Mouse (Mus musculus) telencephalon, adult 2 months (tissue): Measurements from ENCODE around the gene Zdhhc14.

ENCODE experiments used
- DNase-seq: peaks from one replicate; pipeline ENCODE4 v3.0.0-alpha.2; 2011; ENCODE audit warnings: low read depth, low spot score

Zdhhc14 gene

DNA sequence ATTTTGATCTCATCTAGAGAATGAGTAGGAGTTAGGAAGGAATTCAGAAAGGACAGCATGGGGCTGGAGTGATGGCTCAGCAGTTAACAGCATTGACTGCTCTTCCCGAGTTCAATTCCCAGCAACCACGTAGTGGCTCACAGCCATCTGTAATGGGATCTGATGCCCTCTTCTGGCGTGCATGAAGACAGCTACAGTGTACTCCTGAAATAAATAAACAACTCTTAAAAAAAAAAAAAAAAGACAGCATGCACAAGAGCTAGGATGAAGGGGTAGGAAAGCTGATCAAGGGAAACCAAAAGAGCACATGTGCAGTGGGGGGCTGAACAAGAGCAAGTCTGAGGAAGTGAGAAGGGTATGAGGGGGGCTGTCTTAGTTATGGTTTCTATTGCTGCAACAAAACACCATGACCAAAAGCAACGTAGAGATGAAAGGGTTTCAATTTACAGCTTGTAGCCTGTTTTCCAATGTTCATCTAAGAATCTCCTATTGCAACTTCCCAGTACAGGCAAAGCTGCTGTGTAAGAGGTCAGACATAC is 237.3 kb downstream of the Zdhhc14 start:
- no peak for DNase-seq

DNA sequence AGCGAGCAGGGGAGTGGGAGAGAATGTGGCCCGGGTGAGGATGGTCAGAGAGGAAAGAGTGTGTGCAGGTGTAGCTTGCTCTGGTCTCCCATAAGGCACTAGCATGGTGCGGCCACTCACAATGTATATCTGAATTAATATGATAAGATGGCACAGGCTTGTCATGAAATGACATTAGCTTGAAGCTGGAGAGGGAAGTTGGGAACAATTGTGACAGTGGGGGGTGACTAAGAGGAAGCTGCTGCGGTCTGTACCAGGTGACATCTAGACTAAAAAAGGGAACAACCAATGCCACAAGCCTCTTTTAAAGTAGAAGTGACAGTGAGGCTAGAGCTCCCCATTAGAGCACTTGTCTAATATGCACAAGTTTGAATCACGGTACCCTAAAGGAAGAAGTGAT is 238.2 kb downstream of the Zdhhc14 start:
- no peak for DNase-seq

DNA sequence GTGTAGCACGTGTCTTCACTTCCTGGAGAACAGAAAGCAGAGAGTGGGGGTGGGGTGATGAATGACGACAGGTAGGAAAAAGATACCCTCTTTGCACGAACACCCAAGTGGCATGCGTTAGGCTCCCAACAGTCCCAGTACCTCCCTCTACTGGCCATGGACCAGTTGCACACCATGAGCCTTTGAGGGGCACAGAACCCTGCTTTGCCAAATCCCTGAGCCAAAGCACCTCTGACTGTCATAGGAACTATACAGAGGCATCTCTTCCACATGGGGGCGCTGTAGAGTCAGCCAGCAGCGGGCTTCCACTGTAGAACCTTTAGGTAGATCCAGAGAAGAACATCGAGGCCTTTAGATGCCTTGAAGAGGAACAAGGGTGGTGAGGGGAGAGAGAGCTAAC is 241.0 kb downstream of the Zdhhc14 start:
- no peak for DNase-seq

DNA sequence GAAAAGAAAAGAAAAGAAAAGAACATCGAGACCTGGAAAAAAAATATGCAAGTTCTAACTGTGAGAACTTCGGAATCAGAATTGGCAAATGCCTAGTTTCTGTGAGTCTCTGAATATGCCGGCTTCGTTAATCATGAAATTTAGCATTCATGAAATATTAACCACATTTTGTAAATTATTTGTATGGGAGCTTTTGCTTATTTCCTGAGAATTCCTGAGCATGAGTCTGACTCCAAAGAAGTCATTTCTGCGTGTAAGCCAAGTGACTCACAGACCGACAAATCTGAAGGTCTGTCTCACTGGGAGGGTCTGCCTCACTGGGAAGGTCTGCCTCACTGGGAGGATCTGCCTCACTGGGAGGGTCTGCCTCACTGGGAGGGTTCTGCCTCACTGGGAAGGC is 248.7 kb downstream of the Zdhhc14 start:
- no peak for DNase-seq

DNA sequence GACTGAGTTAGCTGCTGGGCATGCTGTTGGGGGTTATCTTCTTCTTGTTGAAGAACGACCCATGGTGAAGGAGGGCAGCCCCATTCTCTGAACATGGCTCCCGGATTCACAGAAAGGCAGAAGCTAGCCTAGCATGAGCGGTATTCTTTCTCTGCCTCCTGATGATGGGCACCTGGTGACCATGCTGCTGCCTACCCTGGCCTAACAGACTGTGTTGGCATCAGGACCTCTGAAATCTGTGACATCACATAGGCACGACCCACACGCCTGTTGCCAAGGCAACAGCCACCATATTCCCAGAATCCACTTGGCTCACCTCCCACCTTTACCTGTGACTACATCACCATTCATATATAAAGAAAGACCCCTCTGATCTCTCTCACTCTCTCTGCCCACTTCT is 251.7 kb downstream of the Zdhhc14 start:
- DNase-seq = no peak

DNA sequence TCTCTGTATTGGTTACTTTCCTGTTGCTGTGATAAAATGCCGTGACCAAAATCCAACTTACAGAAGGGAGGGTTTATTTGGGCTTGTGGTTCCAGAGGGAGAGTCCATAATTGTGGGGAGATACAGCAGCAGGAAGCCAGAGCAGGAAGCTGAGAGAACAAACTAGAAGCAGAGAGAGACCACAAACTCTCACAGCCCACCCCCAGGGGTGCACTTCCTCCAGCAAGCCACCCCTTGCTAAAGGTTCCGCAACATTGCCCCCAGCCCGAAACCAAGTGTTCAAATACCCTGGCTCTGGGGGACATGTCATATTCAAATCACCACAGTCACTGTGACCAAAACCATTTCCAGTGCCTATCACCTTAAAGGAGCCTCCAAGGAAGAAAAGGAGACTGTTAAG is 254.0 kb downstream of the Zdhhc14 start:
- DNase-seq = no peak

DNA sequence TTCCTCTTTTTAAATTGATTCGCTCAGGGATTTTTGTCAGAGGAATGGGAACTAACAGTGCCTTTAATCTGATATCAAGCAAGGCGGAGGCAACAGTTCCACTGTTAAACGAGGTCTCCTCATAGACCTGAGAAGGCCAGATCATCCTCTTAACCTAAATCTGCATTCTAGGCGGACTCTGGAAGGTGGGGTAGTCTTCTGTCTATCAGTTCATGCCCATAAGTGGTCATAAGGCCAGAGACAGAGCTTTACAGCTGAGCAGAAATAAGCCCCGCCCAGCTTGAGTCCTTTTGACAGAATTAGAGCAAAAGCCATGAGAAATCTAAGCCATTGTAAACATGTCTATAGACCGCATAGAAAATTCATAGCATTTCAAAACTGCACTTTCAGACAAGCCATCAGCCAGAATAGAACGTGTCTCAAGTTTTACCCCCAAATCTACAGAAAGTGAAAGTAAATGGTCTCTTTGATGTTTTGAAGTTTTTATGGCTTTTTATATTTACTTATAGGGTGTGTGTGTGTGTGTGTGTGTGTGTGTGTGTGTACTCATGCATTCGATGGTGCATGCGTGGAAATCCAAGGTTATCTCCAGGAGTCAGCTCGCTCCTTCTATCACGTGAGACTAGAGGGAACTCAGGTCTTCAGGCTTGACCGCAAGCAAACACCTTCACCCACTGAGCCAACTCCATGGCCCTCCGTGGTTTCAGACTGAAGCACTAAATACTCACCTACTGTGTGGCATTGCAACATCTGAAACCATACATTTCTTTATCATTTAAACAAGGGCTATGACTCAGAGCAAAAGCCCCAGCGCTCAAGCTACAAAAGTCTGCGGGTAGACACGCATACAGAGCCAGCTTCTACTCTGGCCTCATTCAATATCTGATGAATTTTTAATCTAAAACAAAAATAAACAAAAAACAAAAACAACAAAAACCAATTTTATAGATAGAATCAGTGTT is 255.5 kb downstream of the Zdhhc14 start:
- DNase-seq = no peak

DNA sequence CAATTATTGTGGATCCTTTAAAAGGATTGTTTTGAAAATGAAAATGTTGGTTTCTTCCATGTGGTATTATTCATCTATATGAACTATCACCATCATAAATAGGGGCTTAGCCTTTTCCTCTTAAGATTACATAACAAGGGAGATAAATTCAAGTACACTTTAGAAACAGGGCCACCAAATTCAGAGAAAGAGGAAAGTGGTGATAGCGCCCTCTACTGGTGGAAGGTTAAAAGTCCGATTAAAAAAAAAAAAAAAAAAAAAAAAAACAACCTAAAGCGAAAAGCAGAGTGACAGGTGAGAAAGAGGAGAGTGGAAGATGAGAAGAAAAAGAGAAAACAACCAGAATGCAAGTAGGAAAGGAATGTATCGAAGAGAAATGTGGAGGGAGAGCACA is 256.1 kb downstream of the Zdhhc14 start:
- DNase-seq = peak; percentile 45

DNA sequence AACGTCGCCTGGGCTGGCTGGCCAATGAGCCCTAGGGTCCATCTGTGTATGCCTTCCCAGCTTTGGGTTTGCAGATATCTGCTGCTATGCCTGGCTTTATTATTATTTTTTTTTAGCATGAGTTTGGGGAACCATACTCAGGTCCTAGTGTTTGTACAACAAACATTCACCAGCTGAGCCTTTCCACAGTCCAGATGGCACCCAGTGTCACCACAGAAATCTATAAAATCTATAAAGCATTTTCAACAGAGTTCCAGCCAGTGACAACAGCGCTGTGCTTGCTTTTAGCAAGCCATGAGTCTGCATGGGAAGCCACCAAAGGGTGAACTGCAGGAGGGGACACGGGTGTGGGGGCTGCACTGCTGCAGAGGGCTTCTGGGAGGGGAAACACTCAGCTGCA is 257.9 kb downstream of the Zdhhc14 start:
- DNase-seq = no peak

DNA sequence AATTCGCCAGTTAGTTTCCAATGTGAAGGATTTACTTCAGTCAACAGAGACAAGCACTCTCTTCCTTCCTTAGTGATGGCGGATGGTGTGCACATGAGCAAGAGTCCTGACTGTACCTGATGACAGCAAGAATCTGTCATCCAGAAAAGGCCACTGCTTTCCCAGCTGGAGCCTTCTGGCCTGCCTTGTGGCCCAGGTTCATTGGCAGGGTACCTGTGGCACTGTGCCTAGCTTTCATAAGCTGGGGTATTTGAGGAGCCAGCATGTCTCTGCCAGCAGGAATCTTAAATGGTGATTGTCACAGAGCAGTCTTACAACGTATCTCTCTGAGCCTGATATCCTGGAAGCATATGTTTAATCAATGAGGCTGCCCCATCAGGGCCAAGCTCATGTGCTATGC is 258.7 kb downstream of the Zdhhc14 start:
- DNase-seq = no peak

DNA sequence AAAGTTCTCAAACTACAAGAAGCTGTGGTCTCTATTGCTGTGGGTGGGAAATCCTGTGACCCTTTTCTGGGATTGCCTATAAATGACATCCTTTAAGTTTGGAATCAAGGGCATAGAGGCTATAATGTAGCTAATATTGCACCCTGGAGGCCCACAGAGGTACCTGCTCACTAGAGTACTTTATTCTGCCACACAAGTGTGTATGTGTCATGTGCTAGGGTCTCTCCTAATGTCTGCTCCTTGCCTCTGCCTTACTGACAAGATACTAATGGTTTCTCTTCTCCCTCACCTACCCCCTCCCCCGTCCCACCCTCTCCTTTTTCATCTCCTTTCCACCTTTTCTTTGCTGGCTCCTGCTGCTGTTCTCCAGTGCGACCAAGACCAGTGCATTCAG is 260.0 kb downstream of the Zdhhc14 start:
- DNase-seq = no peak

DNA sequence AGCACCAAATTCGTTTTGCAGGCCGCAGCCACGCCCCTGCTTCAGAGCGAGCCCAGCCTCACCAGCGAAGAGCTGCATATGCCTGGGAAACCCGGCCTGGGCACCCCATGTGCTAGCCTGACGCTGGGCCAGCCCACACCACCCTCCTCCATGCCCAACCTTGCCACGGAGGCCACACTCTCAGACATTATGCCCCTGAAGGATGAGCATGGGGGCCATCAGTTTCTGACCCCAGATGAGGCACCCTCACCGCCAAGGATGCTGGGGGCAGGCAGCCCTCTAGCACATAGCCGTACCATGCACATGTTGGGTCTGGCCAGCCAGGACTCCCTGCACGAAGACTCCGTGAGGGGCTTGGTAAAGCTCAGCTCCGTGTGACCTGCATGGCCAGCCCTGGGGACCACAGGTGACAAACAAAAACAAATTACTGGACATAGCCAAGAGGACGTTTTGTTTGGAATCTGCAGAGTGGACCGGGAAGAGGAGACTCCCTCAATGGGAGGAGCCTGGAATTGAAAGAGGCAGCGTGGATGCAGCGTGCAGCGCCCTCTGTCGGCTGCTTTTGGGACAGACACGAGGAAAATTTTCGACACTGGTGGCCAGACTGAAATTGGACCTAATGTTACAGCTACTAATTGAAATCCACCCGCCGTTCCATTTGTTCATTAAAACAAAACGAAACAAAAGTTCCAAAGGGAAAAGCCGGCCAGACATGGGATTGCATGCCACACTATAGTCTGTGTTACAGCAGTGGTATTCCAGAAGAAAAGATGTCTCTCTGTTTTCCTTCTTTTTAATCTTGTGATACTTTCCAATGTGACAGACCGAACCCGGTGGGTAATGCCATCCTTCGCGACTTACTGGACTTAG is 260.6 kb downstream of the Zdhhc14 start:
- peak; percentile 22 for DNase-seq

DNA sequence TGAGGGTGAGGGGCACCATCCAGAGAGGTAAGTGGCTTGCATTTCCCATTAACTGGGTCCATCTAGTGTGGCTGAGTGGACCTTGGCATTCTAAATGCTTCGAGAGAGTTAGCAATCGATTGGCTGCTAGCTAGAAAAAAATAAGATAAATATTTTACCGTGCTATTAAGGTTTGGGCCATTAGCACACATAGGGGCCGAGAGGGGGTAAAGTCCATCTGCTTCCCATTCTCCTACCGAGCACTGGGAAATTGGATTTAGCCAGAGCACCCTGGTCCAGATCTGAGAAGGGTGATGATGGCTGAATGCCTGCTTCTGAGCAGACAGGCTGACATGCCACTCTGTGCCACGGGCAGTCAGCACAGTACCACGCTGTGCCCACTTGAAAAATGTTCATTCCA is 263.1 kb downstream of the Zdhhc14 start:
- DNase-seq = no peak

DNA sequence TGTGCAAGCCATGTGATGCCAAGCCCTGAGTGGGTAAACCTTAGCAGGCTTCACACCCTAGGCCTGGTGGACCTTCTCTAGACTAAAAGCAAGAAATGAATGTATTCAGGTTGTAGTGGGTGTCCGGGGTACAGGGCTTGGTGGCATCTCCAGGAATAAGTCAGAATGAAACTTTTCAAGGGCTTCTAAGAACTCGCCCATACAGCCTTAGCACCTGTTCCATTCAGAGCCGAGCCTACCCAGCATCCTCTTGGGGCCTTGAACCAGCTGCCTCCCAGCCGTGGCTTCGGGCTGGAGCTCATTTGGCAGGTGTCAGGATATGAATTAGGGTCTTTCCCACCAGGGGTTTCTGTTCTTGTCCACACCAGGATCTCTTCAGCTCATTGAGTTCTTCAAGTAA is 263.7 kb downstream of the Zdhhc14 start:
- no peak for DNase-seq

DNA sequence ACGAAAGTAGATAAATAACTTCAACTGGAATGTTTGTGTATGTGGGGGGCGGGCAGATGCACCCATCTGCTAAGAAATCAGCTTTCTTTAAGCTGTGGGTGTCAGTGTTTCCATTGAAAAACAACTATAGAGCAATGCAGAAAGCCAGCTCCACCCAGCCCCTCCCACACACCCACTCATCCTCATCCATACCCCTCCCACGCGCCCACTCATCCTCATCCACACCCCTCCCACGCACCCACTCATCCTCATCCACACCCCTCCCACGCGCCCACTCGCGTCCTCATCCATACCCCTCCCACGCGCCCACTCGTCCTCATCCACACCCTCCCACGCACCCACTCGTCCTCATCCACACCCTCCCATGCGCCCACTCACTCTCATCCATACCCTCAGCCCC is 264.5 kb downstream of the Zdhhc14 start:
- no peak for DNase-seq

DNA sequence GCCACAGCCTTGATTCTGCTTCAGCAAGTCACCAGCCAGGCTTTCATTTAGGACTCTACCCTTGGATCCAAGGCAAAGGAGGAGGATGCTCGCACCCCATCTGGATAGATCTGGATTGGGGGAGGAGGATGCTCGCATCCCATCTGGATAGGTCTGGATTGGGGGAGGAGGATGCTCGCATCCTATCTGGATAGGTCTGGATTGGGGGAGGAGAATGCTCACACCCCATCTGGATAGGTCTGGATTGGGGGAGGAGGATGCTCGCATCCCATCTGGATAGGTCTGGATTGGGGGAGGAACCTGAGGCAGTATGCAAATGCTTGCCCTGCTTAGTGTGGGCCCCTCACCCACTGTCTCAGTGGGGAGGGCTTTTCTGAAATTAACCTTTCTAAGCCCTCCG is 271.4 kb downstream of the Zdhhc14 start:
- no peak for DNase-seq

DNA sequence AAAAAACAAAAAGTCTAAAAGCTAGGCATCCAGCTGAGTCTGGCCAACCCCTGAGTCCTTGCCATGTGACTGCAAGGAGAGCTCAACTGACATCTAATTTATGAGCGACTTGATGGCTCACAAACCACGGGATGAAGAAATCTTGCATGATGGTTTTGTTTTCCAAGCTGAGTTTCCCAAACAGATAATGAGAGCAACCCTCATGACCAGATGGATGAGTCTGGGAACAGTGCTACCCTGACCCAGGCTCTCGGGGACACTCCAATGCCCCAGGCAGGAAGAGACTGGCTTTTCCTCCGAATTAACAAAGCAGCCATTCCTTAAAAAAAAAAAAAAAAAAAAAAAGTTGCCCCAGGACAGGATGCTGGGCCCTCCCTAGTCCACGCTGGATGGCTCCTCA is 271.9 kb downstream of the Zdhhc14 start:
- DNase-seq = no peak

DNA sequence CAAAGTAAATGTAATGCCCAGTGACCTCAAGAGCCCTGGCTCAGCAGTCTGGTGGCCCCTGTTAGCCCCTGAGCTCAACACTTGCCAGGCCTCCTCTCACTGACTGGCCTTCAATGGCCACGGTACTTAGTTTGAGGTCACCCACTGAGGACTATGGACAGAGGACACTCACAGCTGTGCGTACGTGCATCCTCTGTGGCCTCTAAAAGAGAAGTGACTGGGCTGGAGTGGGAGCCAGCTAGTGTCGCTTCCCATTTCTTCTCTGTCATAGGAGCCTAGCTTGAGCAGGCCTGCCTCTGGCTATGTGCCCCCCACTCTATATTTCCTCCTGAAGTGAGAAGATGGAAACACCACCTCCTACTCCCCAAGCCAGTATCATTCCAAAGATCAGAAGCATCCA is 273.4 kb downstream of the Zdhhc14 start:
- no peak for DNase-seq

DNA sequence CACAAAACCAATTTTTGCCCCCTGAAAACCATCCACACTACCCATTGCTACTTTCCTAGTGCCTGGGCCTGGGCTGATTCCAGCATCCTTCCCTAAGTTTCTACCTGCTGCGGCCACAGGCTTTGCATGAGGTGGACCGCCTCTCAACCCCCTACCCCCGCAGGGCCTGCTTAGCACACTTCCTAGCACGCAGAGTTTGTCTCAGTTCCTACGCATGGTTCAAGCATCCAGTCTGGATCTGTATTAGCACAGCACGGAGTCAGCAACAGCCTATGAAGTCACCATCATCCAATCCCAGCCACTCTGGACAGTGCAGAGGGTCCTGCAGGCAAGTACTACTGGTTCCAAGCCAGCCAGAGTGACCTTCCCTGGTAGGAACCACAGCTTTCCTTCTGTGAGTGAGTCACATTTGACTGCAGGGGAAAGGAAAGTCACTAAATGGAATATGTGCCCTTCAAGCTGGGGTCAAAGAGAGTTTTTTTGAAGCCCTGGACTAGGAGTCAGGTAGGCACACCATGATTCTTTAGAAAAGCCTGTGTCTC is 275.9 kb downstream of the Zdhhc14 start:
- DNase-seq = no peak

DNA sequence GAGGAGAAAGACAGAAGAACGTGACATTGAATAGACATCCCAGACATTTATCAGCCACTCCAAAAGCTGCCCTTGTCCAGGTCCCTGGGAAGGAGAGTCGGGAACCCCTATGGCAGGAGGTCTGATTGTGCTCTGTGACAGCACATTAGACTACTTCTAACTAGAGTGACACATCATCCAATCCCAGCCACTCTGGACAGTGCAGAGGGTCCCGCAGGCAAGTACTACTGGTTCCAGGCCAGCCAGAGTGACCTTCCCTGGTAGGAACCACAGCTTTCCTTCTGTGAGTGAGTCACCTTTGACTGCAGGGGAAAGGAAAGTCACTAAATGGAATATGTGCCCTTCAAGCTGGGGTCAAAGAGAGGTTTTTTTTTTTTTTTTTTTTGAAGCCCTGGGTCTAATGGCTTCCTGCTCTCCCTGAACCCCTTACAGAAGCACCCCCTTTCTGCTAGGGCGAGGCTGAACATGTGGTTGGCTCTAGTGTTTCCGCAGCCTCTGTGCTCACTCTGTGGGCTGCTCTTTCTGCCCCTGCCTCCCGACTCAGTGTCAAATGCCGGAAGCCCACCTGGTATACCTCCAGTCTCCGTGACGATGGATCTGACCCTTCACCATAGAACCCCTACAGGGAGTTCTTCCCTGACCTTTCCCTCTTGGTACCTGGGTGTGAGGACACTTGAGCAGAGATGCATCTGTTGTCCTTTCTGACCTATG is 276.6 kb downstream of the Zdhhc14 start:
- DNase-seq = no peak

DNA sequence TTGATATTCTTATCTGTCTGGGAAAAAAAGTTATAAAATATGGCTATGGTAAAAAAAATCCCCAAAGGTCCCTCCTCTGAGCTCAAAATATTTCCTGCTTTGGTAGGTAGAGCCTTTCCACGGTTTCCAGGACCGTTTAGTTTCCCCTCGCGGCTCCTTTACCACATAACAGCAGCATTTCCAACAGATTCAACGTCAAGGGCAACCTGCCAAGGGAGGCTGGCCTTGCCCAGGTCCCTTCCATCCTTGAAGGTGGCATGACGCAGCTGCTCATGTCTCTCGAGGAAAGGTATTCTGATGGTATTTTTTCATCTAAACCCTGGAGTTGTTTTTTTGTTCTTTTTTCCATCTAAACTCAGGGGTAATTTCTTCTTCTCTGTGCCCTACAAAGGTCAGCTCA is 277.4 kb downstream of the Zdhhc14 start:
- no peak for DNase-seq
